Mouse (Mus musculus): ENCODE data around the gene Fam107a. TPM values are rescaled to one million over a fixed set of nuclear protein-coding genes. Genes with fewer than 3 reads are reported as not detected.

Gene Fam107a
- polyA plus RNA-seq, 1 experiment from 2014 or later = 0.56 TPM

- Histone ChIP-seq H3K27me3 (replicated peaks; ENCODE audit: insufficient read depth, low read length) (no peaks in the 10 kb centered on the region), H3K4me3 (ENCODE audit: low read depth, low read length) (no peak overlapping the region), H3K4me2 (replicated peaks; ENCODE audit: low read depth, low read length) (no peak overlapping the region), H3K36me3 (ENCODE audit: insufficient read depth, low read length) (no peaks in the 10 kb centered on the region), H3K4me1 (ENCODE audit: insufficient read depth, low read depth, low read length) (no peaks in the 10 kb centered on the region; the same call in 1 of the 2 replicates), H3K9me3 (ENCODE audit: low read length) (no peaks in the 10 kb centered on the region), H3K27ac (ENCODE audit: low read length) (no peak overlapping the region), H3K9ac (replicated peaks; ENCODE audit: low read depth) (no peak overlapping the region)
- 78% methylated on average over 4 of the region's 4 CpGs for WGBS
- TF ChIP-seq CTCF (IDR thresholded peaks at IDR 0.05) (no peak), EP300 (IDR thresholded peaks at IDR 0.05) (no peak)
- DNase-seq (ENCODE audit: low spot score) = no peak
- no peak for ATAC-seq
Observed at GRCm38 (mm10) chr14:8325746-8326145, 7.9 kb upstream of the Fam107a start.

DNA sequence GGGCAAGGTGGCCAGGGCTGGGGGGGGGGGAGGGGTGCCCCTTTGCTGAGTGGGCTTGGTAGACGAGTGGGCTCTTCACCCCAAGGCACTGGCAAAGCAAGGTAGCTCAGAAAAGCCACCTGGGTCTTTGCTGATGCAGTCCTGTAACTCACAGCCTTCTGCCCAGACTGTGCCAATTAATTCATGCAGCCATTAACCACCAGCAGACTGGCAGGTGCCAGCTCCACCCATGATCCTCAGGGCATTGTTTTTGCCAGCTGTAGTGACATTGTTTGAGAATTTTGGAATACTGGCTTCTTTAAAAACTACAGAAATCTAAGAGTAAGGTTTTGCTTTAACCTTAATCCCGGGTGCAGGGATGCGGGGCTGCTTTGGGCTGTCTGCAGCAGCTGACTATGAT lies 2.7 kb upstream of the Fam107a start:
- no peak overlapping the region for H3K4me2 ChIP-seq (replicated peaks; ENCODE audit: low read depth, low read length)
- TF ChIP-seq CTCF (IDR thresholded peaks at IDR 0.05) = no peak
- no peak for TF ChIP-seq EP300 (IDR thresholded peaks at IDR 0.05)
- WGBS = 78% methylated on average over 3 of the region's 3 CpGs
- no peak overlapping the region for H3K9ac ChIP-seq (replicated peaks; ENCODE audit: low read depth)
- no peaks in the 10 kb centered on the region for H3K36me3 ChIP-seq (ENCODE audit: insufficient read depth, low read length)
- H3K27ac ChIP-seq (ENCODE audit: low read length) = no peak overlapping the region
- H3K4me1 ChIP-seq (ENCODE audit: insufficient read depth, low read depth, low read length) = peaks cover 4% of the 10 kb centered on the region; the same call in 1 of the 2 replicates
- DNase-seq (ENCODE audit: low spot score) (no peak), ATAC-seq (no peak)
- no peak overlapping the region for H3K4me3 ChIP-seq (ENCODE audit: low read depth, low read length)
- no peaks in the 10 kb centered on the region for H3K9me3 ChIP-seq (ENCODE audit: low read length)
- H3K27me3 ChIP-seq (replicated peaks; ENCODE audit: insufficient read depth, low read length) = peaks cover 12% of the 10 kb centered on the region; the same call in 1 of the 2 replicates

- Histone ChIP-seq H3K9ac (replicated peaks; ENCODE audit: low read depth) (no peak overlapping the region), H3K36me3 (ENCODE audit: insufficient read depth, low read length) (no peaks in the 10 kb centered on the region), H3K9me3 (ENCODE audit: low read length) (no peaks in the 10 kb centered on the region), H3K4me1 (ENCODE audit: insufficient read depth, low read depth, low read length) (peaks cover 4% of the 10 kb centered on the region; the same call in 1 of the 2 replicates), H3K4me3 (ENCODE audit: low read depth, low read length) (no peak overlapping the region), H3K27ac (ENCODE audit: low read length) (no peak overlapping the region), H3K4me2 (replicated peaks; ENCODE audit: low read depth, low read length) (peak overlapping the region; percentile 35), H3K27me3 (replicated peaks; ENCODE audit: insufficient read depth, low read length) (peaks cover 17% of the 10 kb centered on the region; the same call in 1 of the 2 replicates)
- ATAC-seq (no peak), DNase-seq (ENCODE audit: low spot score) (peak; percentile 31)
- 5% methylated on average over 23 of the region's 23 CpGs for WGBS
- TF ChIP-seq CTCF (IDR thresholded peaks at IDR 0.05) (no peak), EP300 (IDR thresholded peaks at IDR 0.05) (no peak)
Observed at GRCm38 (mm10) chr14:8316366-8317193, 1.2 kb downstream of the Fam107a start.

- Histone ChIP-seq H3K4me2 (replicated peaks; ENCODE audit: low read depth, low read length) (no peak overlapping the region), H3K36me3 (ENCODE audit: insufficient read depth, low read length) (no peaks in the 10 kb centered on the region), H3K4me1 (ENCODE audit: insufficient read depth, low read depth, low read length) (peaks cover 4% of the 10 kb centered on the region; the same call in 1 of the 2 replicates), H3K9me3 (ENCODE audit: low read length) (no peaks in the 10 kb centered on the region), H3K27me3 (replicated peaks; ENCODE audit: insufficient read depth, low read length) (peaks cover 17% of the 10 kb centered on the region; the same call in 1 of the 2 replicates), H3K4me3 (ENCODE audit: low read depth, low read length) (no peak overlapping the region), H3K9ac (replicated peaks; ENCODE audit: low read depth) (no peak overlapping the region), H3K27ac (ENCODE audit: low read length) (no peak overlapping the region)
- ATAC-seq = no peak
- no peak for DNase-seq (ENCODE audit: low spot score)
- TF ChIP-seq CTCF (IDR thresholded peaks at IDR 0.05) (no peak), EP300 (IDR thresholded peaks at IDR 0.05) (no peak)
- 81% methylated on average over 6 of the region's 6 CpGs for WGBS
Observed at GRCm38 (mm10) chr14:8315169-8315568, 2.7 kb downstream of the Fam107a start.

- Histone ChIP-seq H3K9ac (replicated peaks; ENCODE audit: low read depth) (no peak overlapping the region), H3K27me3 (replicated peaks; ENCODE audit: insufficient read depth, low read length) (peaks cover 17% of the 10 kb centered on the region; the same call in 1 of the 2 replicates), H3K9me3 (ENCODE audit: low read length) (no peaks in the 10 kb centered on the region), H3K27ac (ENCODE audit: low read length) (no peak overlapping the region), H3K36me3 (ENCODE audit: insufficient read depth, low read length) (no peaks in the 10 kb centered on the region), H3K4me1 (ENCODE audit: insufficient read depth, low read depth, low read length) (peaks cover 4% of the 10 kb centered on the region; the same call in 1 of the 2 replicates), H3K4me3 (ENCODE audit: low read depth, low read length) (no peak overlapping the region), H3K4me2 (replicated peaks; ENCODE audit: low read depth, low read length) (no peak overlapping the region)
- DNase-seq (ENCODE audit: low spot score) (peak; percentile 57), ATAC-seq (no peak)
- TF ChIP-seq CTCF (IDR thresholded peaks at IDR 0.05) (peak; percentile 71), EP300 (IDR thresholded peaks at IDR 0.05) (no peak)
- WGBS = 21% methylated on average over 3 of the region's 3 CpGs
Observed at GRCm38 (mm10) chr14:8314536-8314935, 3.3 kb downstream of the Fam107a start.

DNA sequence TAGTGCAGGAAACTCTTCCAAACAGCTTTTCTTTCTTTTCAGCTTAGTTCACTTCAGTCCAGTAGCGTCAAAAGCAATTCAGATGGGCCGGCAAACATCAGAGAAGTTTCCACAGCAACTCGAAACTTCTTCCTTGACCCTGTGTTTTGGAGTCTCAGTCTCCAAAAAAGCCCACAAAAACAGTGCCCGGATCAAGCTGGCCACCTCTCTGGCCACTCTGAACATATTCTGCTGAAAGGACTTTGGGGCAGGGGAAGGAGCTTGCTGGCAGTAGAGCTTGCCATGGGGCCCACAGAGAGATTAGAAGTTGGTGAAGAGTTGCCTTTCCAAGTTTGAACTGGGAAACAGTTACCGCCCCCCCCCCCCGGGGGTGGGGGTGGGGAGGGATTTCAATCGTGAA lies 3.9 kb downstream of the Fam107a start:
- DNase-seq (ENCODE audit: low spot score) (no peak), ATAC-seq (no peak)
- TF ChIP-seq EP300 (IDR thresholded peaks at IDR 0.05) (no peak), CTCF (IDR thresholded peaks at IDR 0.05) (no peak)
- no peaks in the 10 kb centered on the region for H3K36me3 ChIP-seq (ENCODE audit: insufficient read depth, low read length)
- no peak overlapping the region for H3K9ac ChIP-seq (replicated peaks; ENCODE audit: low read depth)
- peaks cover 9% of the 10 kb centered on the region; the same call in 1 of the 2 replicates for H3K4me1 ChIP-seq (ENCODE audit: insufficient read depth, low read depth, low read length)
- H3K4me2 ChIP-seq (replicated peaks; ENCODE audit: low read depth, low read length) = no peak overlapping the region
- WGBS = 32% methylated on average over 7 of the region's 7 CpGs
- H3K4me3 ChIP-seq (ENCODE audit: low read depth, low read length) = no peak overlapping the region
- H3K27ac ChIP-seq (ENCODE audit: low read length) = no peak overlapping the region
- H3K9me3 ChIP-seq (ENCODE audit: low read length) = no peaks in the 10 kb centered on the region
- H3K27me3 ChIP-seq (replicated peaks; ENCODE audit: insufficient read depth, low read length) = peaks cover 17% of the 10 kb centered on the region; the same call in 1 of the 2 replicates
